Mouse (Mus musculus): Measurements from ENCODE around the gene Smchd1.

Smchd1 gene

GRCm38 (mm10) chr17:71309141-71309540 lies 166.0 kb downstream of the Smchd1 start:
- no peak for DNase-seq

DNA sequence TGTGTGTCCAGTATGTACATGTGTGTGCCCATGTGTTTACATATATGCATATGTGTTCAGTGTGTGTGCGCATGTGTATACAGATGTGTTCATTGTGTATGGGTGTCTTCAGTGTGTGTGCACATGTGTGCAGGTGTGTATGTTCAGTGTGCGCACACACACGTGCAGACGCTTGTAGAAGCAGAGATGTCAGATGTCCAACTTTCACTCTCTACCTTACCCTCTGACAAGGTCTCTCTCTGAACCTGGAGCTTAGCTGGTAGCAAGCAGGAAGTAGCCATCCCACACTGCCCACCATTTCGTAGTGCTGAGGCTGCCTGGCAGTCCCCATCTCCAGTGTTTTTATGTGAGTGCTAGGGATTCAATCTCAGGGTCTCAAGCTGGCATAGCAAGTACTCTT lies 166.8 kb downstream of the Smchd1 start:
- DNase-seq = no peak

- DNase-seq = no peak
Observed at GRCm38 (mm10) chr17:71307251-71307790, 167.8 kb downstream of the Smchd1 start.

GRCm38 (mm10) chr17:71306716-71307115 lies 168.4 kb downstream of the Smchd1 start:
- no peak for DNase-seq

DNA sequence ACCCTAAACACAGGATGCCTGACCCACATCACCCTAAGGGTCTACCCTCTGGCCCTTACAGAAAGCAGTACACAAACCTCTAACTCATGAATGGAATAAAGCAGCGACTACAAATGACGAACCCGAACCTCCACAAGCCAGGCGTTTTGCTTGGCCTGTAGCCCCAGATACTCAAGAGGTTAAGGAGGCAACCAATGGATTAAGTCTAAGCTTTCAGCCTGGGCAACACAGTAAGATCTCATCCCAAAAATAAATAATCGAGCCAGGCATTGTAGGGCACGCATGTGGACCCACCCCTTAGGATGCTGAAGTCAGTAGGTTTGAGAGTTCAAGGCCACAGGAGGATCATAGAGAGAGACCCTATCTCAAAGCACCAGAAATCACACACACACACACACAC lies 169.1 kb downstream of the Smchd1 start:
- no peak for DNase-seq

DNA sequence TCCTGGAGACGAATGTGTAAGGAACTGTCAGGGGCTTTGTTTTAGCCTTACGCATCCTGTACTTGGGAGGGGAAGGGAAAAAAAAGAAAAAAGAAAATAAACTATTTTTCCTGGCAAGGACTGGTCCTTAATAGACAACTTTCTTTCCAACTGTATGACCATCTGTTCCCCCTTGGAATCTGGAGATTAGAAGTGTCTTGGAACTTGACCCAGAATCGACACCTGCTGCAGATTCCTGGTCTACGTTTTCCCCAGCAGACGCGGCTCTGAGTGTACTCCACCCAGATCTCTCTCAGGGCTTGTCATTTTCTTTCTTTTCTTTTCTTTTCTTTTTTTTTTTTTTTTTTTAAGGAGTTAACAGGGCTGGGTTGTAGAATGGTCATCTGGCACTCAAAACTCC lies 171.7 kb downstream of the Smchd1 start:
- DNase-seq = no peak

DNA sequence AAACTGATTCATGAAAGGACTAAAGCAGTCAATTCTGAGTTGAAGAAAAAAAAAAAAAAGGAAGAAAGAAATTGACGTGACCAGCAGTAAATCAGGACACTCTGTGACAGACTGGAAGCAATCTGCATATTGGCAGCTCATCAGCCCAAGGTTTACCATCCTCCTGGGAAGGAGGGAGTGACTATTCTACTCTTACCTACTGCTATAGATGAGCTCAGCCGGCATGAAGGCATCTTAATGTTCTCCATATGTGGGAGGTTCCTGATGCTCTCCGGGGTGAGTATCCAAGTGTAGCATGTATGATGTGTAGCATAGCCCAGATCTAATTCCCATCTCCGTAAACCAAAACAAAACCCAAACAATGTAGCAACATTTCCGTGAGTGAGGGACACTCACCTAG lies 173.7 kb downstream of the Smchd1 start:
- DNase-seq = no peak

- DNase-seq = no peak
Observed at GRCm38 (mm10) chr17:71300338-71300737, 174.8 kb downstream of the Smchd1 start.

- no peak for DNase-seq
Observed at GRCm38 (mm10) chr17:71299879-71300278, 175.3 kb downstream of the Smchd1 start.

GRCm38 (mm10) chr17:71294570-71294969 lies 180.6 kb downstream of the Smchd1 start:
- DNase-seq = no peak
